Mouse (Mus musculus) hindbrain, postnatal 0 days (tissue): ENCODE results near the gene Satb1. TPM values are rescaled to one million over a fixed set of nuclear protein-coding genes. Genes with fewer than 3 reads are reported as not detected.

ENCODE experiments used
- ATAC-seq: fragments of 200-750 bp; cut with Nextera tagmentation; 2 replicates; pipeline ENCODE4 v1.8.0; 2017; ENCODE audit warnings: mild to moderate bottlenecking, moderate TSS enrichment, moderate library complexity
- DNase-seq: peaks from one replicate; pipeline ENCODE4 v3.0.0-alpha.2; 2015; ENCODE audit warnings: low spot score
- H3K27ac ChIP-seq: fragments of 300-500 bp; sonication (generic); 2 replicates; pipeline ENCODE4 v1.5.1; 2014; ENCODE audit warnings: mild to moderate bottlenecking
- H3K27me3 ChIP-seq: fragments of 300-500 bp; sonication (generic); 2 replicates; pipeline ENCODE4 v1.6.1; 2014; ENCODE audit warnings: low read length, mixed read lengths; ENCODE audit not compliant: insufficient read depth
- H3K36me3 ChIP-seq: fragments of 300-500 bp; sonication (generic); 2 replicates; pipeline ENCODE4 v1.6.1; 2014; ENCODE audit warnings: low read length, mixed read lengths; ENCODE audit not compliant: insufficient read depth
- H3K4me1 ChIP-seq: fragments of 300-500 bp; sonication (generic); 2 replicates; pipeline ENCODE4 v1.6.1; 2014; ENCODE audit warnings: antibody characterized with exemption, low read length, mixed read lengths; ENCODE audit not compliant: insufficient read depth
- H3K4me2 ChIP-seq: fragments of 300-500 bp; sonication (generic); 2 replicates; pipeline ENCODE4 v1.6.1; 2014; ENCODE audit warnings: low read depth, mild to moderate bottlenecking, low read length, moderate library complexity, mixed read lengths
- H3K4me3 ChIP-seq: fragments of 300-500 bp; sonication (generic); 2 replicates; pipeline ENCODE4 v1.5.1; 2014; ENCODE audit warnings: low read length
- H3K9ac ChIP-seq: fragments of 300-500 bp; sonication (generic); replicated peaks from 2 replicates; pipeline ENCODE4 v1.6.1; 2014; ENCODE audit warnings: mild to moderate bottlenecking, low read length, moderate library complexity, mixed read lengths
- H3K9me3 ChIP-seq: fragments of 300-500 bp; sonication (generic); 2 replicates; pipeline ENCODE4 v1.6.1; 2016; ENCODE audit warnings: low read length, mixed read lengths
- CTCF ChIP-seq: IDR thresholded peaks from 2 replicates; pipeline ENCODE4 v1.5.1; 2016; ENCODE audit warnings: antibody characterized with exemption, control low read depth, low read depth
- WGBS: fragments of 180-500 bp; shearing (Covaris S2); extraction: QIAGEN DNeasy Blood & Tissue Kit; methylation state at CpG from one replicate; pipeline ENCODE4 v1.1.7; 2014; 5-methylcytosine and 5-hydroxymethylcytosine counted together
- polyA plus RNA-seq: library from polyadenylated mRNA; unstranded; fragments of >200 nt; fragmentation: Nextera tagmentation; extraction: Ambion mirVana; gene quantifications from 2 replicates; pipeline ENCODE4 v1.2.1, GENCODE M21; 2015
- total RNA-seq: library from RNA; depleted of rRNA; stranded (reverse); fragments of >200 nt; gene quantifications from 2 replicates; pipeline ENCODE4 v1.2.3, GENCODE M21; 2014

Satb1 gene
- total and polyA plus RNA-seq, 2 experiments from 2014 or later, result 21.5 to 44.5 TPM

GRCm38 (mm10) chr17:51791226-51791625 is 41.9 kb downstream of the Satb1 start:
- DNase-seq, result no peak
- no peak overlapping the region for H3K9ac ChIP-seq

GRCm38 (mm10) chr17:51790387-51791060 is 42.6 kb downstream of the Satb1 start:
- H3K4me2 ChIP-seq, result peak overlapping the region; percentile 36; the same call in 1 of the 2 replicates
- H3K4me1 ChIP-seq, result no peaks in the 10 kb centered on the region; the same call in 1 of the 2 replicates
- no peaks in the 10 kb centered on the region for H3K9me3 ChIP-seq
- H3K4me3 ChIP-seq, result no peak overlapping the region
- peak overlapping the region; percentile 56 for H3K27ac ChIP-seq
- no peaks in the 10 kb centered on the region for H3K36me3 ChIP-seq
- 26% methylated on average over 8 of the region's 8 CpGs for WGBS
- ATAC-seq, result peak; percentile 69
- no peak for TF ChIP-seq CTCF
- no peak overlapping the region for H3K9ac ChIP-seq
- H3K27me3 ChIP-seq, result no peaks in the 10 kb centered on the region
- peak; percentile 26 for DNase-seq

More at GRCm38 (mm10) chr17:51791226-51791625, 41.9 kb downstream of the Satb1 start:
- H3K36me3 ChIP-seq, result no peaks in the 10 kb centered on the region
- no peak overlapping the region for H3K27ac ChIP-seq
- TF ChIP-seq CTCF, result no peak
- H3K4me1 ChIP-seq, result no peaks in the 10 kb centered on the region; the same call in 1 of the 2 replicates
- no peak overlapping the region for H3K4me2 ChIP-seq
- no peak for ATAC-seq
- no peaks in the 10 kb centered on the region for H3K27me3 ChIP-seq
- no peak overlapping the region for H3K4me3 ChIP-seq
- WGBS, result 71% methylated on average over 5 of the region's 5 CpGs
- no peaks in the 10 kb centered on the region for H3K9me3 ChIP-seq

GRCm38 (mm10) chr17:51789777-51790176 is 43.3 kb downstream of the Satb1 start:
- Histone ChIP-seq H3K27ac (no peak overlapping the region), H3K27me3 (no peaks in the 10 kb centered on the region), H3K9me3 (no peaks in the 10 kb centered on the region), H3K36me3 (no peaks in the 10 kb centered on the region; the same call in 1 of the 2 replicates), H3K4me3 (no peak overlapping the region), H3K4me1 (no peaks in the 10 kb centered on the region; the same call in 1 of the 2 replicates), H3K4me2 (no peak overlapping the region), H3K9ac (no peak overlapping the region)
- DNase-seq, result no peak
- 58% methylated on average over 6 of the region's 6 CpGs for WGBS
- ATAC-seq, result no peak
- no peak for TF ChIP-seq CTCF

GRCm38 (mm10) chr17:51789098-51789497 is 44.0 kb downstream of the Satb1 start:
- Histone ChIP-seq H3K27ac (no peak overlapping the region), H3K36me3 (no peaks in the 10 kb centered on the region; the same call in 1 of the 2 replicates), H3K27me3 (no peaks in the 10 kb centered on the region), H3K4me1 (no peaks in the 10 kb centered on the region; the same call in 1 of the 2 replicates), H3K9ac (no peak overlapping the region), H3K4me3 (no peak overlapping the region), H3K9me3 (no peaks in the 10 kb centered on the region), H3K4me2 (no peak overlapping the region)
- DNase-seq (no peak), ATAC-seq (no peak)
- 95% methylated on average over 4 of the region's 4 CpGs for WGBS
- no peak for TF ChIP-seq CTCF

GRCm38 (mm10) chr17:51787955-51788354 is 45.1 kb downstream of the Satb1 start:
- no peaks in the 10 kb centered on the region for H3K27me3 ChIP-seq
- WGBS, result 94% methylated on average over 2 of the region's 2 CpGs
- TF ChIP-seq CTCF, result no peak
- H3K4me1 ChIP-seq, result no peaks in the 10 kb centered on the region; the same call in 1 of the 2 replicates
- H3K9me3 ChIP-seq, result no peaks in the 10 kb centered on the region
- H3K36me3 ChIP-seq, result peaks cover 3% of the 10 kb centered on the region; the same call in 1 of the 2 replicates
- H3K27ac ChIP-seq, result no peak overlapping the region
- H3K9ac ChIP-seq, result no peak overlapping the region
- no peak overlapping the region for H3K4me3 ChIP-seq
- no peak overlapping the region for H3K4me2 ChIP-seq
- DNase-seq (no peak), ATAC-seq (no peak)

- no peak for ATAC-seq
- 98% methylated on average over 2 of the region's 2 CpGs for WGBS
- TF ChIP-seq CTCF, result no peak
Observed at GRCm38 (mm10) chr17:51786050-51786449, 47.0 kb downstream of the Satb1 start.

GRCm38 (mm10) chr17:51784935-51785334 is 48.2 kb downstream of the Satb1 start:
- Histone ChIP-seq H3K9ac (no peak overlapping the region), H3K27ac (no peak overlapping the region), H3K9me3 (no peaks in the 10 kb centered on the region), H3K4me1 (no peaks in the 10 kb centered on the region), H3K36me3 (peaks cover 7% of the 10 kb centered on the region; the same call in 1 of the 2 replicates), H3K4me3 (no peak overlapping the region), H3K4me2 (no peak overlapping the region), H3K27me3 (no peaks in the 10 kb centered on the region)
- ATAC-seq, result no peak
- no peak for DNase-seq
- no peak for TF ChIP-seq CTCF
- WGBS, result 85% methylated on average over 9 of the region's 9 CpGs

More at GRCm38 (mm10) chr17:51786050-51786449, 47.0 kb downstream of the Satb1 start:
- no peak overlapping the region for H3K4me3 ChIP-seq
- no peak for DNase-seq
- no peak overlapping the region for H3K27ac ChIP-seq
- H3K4me1 ChIP-seq, result no peaks in the 10 kb centered on the region; the same call in 1 of the 2 replicates
- H3K9ac ChIP-seq, result no peak overlapping the region
- H3K4me2 ChIP-seq, result no peak overlapping the region
- no peaks in the 10 kb centered on the region for H3K27me3 ChIP-seq
- H3K36me3 ChIP-seq, result peaks cover 7% of the 10 kb centered on the region; the same call in 1 of the 2 replicates
- H3K9me3 ChIP-seq, result no peaks in the 10 kb centered on the region
